Mouse (Mus musculus) forebrain, embryonic 15.5 days (tissue): ENCODE results near the gene Cdk5rap3. TPM values are rescaled to one million over a fixed set of nuclear protein-coding genes. Genes with fewer than 3 reads are reported as not detected.

ENCODE experiments used
- ATAC-seq: fragments of 200-750 bp; cut with Nextera tagmentation; replicated peaks from 2 replicates; pipeline ENCODE4 v1.8.0; 2017; ENCODE audit warnings: mild to moderate bottlenecking, moderate TSS enrichment, moderate library complexity
- H3K27ac ChIP-seq: fragments of 300-500 bp; sonication (generic); replicated peaks from 2 replicates; pipeline ENCODE4 v1.5.1; 2015; ENCODE audit warnings: mild to moderate bottlenecking, inconsistent platforms
- H3K27me3 ChIP-seq: fragments of 300-500 bp; sonication (generic); 2 replicates; pipeline ENCODE4 v1.6.1; 2015; ENCODE audit warnings: inconsistent platforms
- H3K36me3 ChIP-seq: fragments of 300-500 bp; sonication (generic); 2 replicates; pipeline ENCODE4 v1.6.1; 2015; ENCODE audit warnings: mild to moderate bottlenecking, inconsistent platforms
- H3K4me1 ChIP-seq: fragments of 300-500 bp; sonication (generic); 2 replicates; pipeline ENCODE4 v1.6.1; 2015; ENCODE audit warnings: inconsistent platforms
- H3K4me2 ChIP-seq: fragments of 300-500 bp; sonication (generic); replicated peaks from 2 replicates; pipeline ENCODE4 v1.6.1; 2015; ENCODE audit warnings: mild to moderate bottlenecking, inconsistent platforms
- H3K4me3 ChIP-seq: fragments of 300-500 bp; sonication (generic); 2 replicates; pipeline ENCODE4 v1.5.1; 2015; ENCODE audit warnings: mild to moderate bottlenecking, inconsistent platforms
- H3K9ac ChIP-seq: fragments of 300-500 bp; sonication (generic); replicated peaks from 2 replicates; pipeline ENCODE4 v1.6.1; 2015; ENCODE audit warnings: mild to moderate bottlenecking, inconsistent platforms
- H3K9me3 ChIP-seq: fragments of 300-500 bp; sonication (generic); 2 replicates; pipeline ENCODE4 v1.6.1; 2016; ENCODE audit warnings: inconsistent platforms
- WGBS: fragments of 180-500 bp; shearing (Covaris S2); methylation state at CpG from one replicate; pipeline ENCODE4 v1.1.7; 2015; ENCODE audit warnings: mixed read lengths; 5-methylcytosine and 5-hydroxymethylcytosine counted together
- polyA plus RNA-seq: library from polyadenylated mRNA; unstranded; fragments of >200 nt; fragmentation: Nextera tagmentation; extraction: Ambion mirVana; gene quantifications from 2 replicates; pipeline ENCODE4 v1.2.1, GENCODE M21; 2015

The Cdk5rap3 gene
- polyA plus RNA-seq, 1 experiment from 2014 or later: 109 TPM

GRCm38 (mm10) chr11:96929096-96929765 lies 12.9 kb upstream of the Cdk5rap3 start:
- Histone ChIP-seq H3K4me2 (no peak overlapping the region), H3K27me3 (peaks cover 11% of the 10 kb centered on the region), H3K4me1 (no peaks in the 10 kb centered on the region), H3K9ac (no peak overlapping the region), H3K36me3 (no peaks in the 10 kb centered on the region), H3K9me3 (no peaks in the 10 kb centered on the region), H3K4me3 (no peak overlapping the region), H3K27ac (no peak overlapping the region)
- ATAC-seq: no peak
- WGBS: 16% methylated on average over 13 of the region's 13 CpGs

DNA sequence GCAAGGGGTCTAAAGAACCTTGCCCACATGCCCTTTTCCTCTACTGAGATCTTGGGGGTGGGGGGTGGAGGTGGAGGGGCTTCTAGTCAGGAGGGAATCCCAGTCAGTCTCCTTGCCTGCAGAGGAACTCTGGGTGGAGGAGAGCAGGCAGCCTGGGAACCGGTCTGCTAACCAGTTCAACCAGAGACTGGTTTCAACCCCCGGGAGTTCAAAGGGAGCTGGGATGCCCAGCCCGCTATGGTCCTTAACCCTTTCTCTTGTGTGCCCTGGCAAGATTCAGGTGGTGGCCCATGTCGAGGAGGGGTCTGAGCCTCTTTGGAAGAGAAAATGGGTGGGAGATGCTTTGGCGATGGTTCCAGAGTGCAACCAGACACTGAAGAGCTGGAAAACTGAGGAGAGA lies 12.4 kb upstream of the Cdk5rap3 start:
- no peaks in the 10 kb centered on the region for H3K4me1 ChIP-seq
- WGBS: 13% methylated on average over 5 of the region's 5 CpGs
- H3K4me3 ChIP-seq: no peak overlapping the region
- peaks cover 11% of the 10 kb centered on the region for H3K27me3 ChIP-seq
- ATAC-seq: no peak
- H3K27ac ChIP-seq: no peak overlapping the region
- H3K36me3 ChIP-seq: no peaks in the 10 kb centered on the region
- no peak overlapping the region for H3K9ac ChIP-seq
- H3K9me3 ChIP-seq: no peaks in the 10 kb centered on the region
- H3K4me2 ChIP-seq: no peak overlapping the region

- whole genome bisulfite sequencing: 58% methylated on average over 2 of the region's 2 CpGs
- H3K27ac ChIP-seq: no peak within 1 kb of the TSS
- no peaks in the 10 kb centered on the region for H3K36me3 ChIP-seq
- no peaks in the 10 kb centered on the region for H3K4me1 ChIP-seq
- no peak within 1 kb of the TSS for H3K4me3 ChIP-seq
- H3K9me3 ChIP-seq: no peaks in the 10 kb centered on the region
- ATAC-seq: no peak
- H3K4me2 ChIP-seq: no peak within 1 kb of the TSS
- H3K9ac ChIP-seq: no peak within 1 kb of the TSS
- H3K27me3 ChIP-seq: peaks cover 11% of the 10 kb centered on the region
Observed at GRCm38 (mm10) chr11:96928088-96928487, 11.8 kb upstream of the Cdk5rap3 start, which contains the start of gene Prr15l. Prr15l (plus strand) TSS chr11:96928104.

GRCm38 (mm10) chr11:96926587-96926986 lies 10.3 kb upstream of the Cdk5rap3 start:
- WGBS: 86% methylated on average over 5 of the region's 5 CpGs
- Histone ChIP-seq H3K4me2 (no peak overlapping the region), H3K9ac (no peak overlapping the region), H3K4me1 (no peaks in the 10 kb centered on the region), H3K9me3 (no peaks in the 10 kb centered on the region), H3K36me3 (no peaks in the 10 kb centered on the region), H3K27me3 (peaks cover 11% of the 10 kb centered on the region), H3K27ac (no peak overlapping the region), H3K4me3 (no peak overlapping the region)
- no peak for ATAC-seq

- Histone ChIP-seq H3K4me2 (no peak overlapping the region), H3K4me1 (no peaks in the 10 kb centered on the region), H3K36me3 (no peaks in the 10 kb centered on the region), H3K27ac (no peak overlapping the region), H3K4me3 (no peak overlapping the region), H3K27me3 (peaks cover 11% of the 10 kb centered on the region), H3K9me3 (no peaks in the 10 kb centered on the region), H3K9ac (no peak overlapping the region)
- 88% methylated on average over 12 of the region's 12 CpGs for WGBS
- ATAC-seq: no peak
Observed at GRCm38 (mm10) chr11:96925469-96926148, 9.3 kb upstream of the Cdk5rap3 start.

- Histone ChIP-seq H3K9me3 (no peaks in the 10 kb centered on the region), H3K9ac (no peak overlapping the region), H3K27ac (no peak overlapping the region), H3K36me3 (no peaks in the 10 kb centered on the region), H3K27me3 (peaks cover 10% of the 10 kb centered on the region), H3K4me2 (no peak overlapping the region), H3K4me1 (no peaks in the 10 kb centered on the region), H3K4me3 (no peak overlapping the region)
- WGBS: 80% methylated on average over 11 of the region's 11 CpGs
- ATAC-seq: no peak
Observed at GRCm38 (mm10) chr11:96924861-96925260, 8.6 kb upstream of the Cdk5rap3 start.

DNA sequence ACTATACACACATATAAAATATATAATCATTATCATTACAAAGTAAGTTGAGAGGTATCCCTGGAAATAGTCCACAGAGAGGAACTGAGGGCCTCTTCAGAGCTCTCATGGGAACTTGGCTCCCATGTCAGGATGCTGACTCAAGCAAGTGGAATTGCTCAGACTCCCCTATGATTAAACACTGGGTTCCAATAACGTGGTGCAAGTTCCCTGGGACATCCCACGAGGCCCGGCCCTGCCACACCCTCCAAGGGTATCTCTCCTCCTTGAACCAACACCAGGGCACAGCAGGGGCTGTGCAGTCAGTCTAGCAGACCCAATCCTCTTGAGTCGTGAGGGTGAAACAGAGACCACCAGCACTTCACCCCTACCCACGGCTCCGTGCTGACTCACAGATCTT lies 2.7 kb upstream of the Cdk5rap3 start:
- no peaks in the 10 kb centered on the region for H3K9me3 ChIP-seq
- no peak overlapping the region for H3K27ac ChIP-seq
- no peak overlapping the region for H3K4me3 ChIP-seq
- no peaks in the 10 kb centered on the region for H3K36me3 ChIP-seq
- no peak for ATAC-seq
- H3K27me3 ChIP-seq: no peaks in the 10 kb centered on the region
- H3K9ac ChIP-seq: no peak overlapping the region
- H3K4me2 ChIP-seq: no peak overlapping the region
- WGBS: 70% methylated on average over 6 of the region's 6 CpGs
- peaks cover 16% of the 10 kb centered on the region for H3K4me1 ChIP-seq

DNA sequence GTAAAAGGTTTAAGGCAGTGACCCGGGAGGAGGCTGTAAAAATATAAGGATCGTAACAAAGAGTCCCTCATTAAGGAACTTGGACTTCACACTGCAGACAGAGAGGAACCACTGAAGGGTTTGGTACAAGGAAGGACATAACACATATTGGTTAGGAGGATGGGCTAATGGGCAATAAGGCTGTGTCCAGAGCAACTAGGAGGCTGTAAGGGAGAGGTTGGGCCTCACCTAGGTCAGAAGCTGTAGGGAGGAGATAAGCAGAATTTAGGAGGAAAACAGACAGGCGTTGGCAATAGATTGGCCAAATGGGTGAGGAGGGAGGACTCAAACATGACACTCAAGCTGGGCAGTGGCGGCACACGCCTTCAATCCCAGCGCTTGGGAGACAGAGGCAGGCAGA lies 1.1 kb upstream of the Cdk5rap3 start:
- no peak overlapping the region for H3K9ac ChIP-seq
- no peak overlapping the region for H3K27ac ChIP-seq
- H3K4me1 ChIP-seq: peaks cover 16% of the 10 kb centered on the region
- no peaks in the 10 kb centered on the region for H3K36me3 ChIP-seq
- H3K27me3 ChIP-seq: no peaks in the 10 kb centered on the region
- WGBS: 90% methylated on average over 6 of the region's 6 CpGs
- no peak overlapping the region for H3K4me2 ChIP-seq
- no peaks in the 10 kb centered on the region for H3K9me3 ChIP-seq
- ATAC-seq: no peak
- H3K4me3 ChIP-seq: no peak overlapping the region

GRCm38 (mm10) chr11:96916885-96917396 lies 645 bp upstream of the Cdk5rap3 start:
- no peaks in the 10 kb centered on the region for H3K27me3 ChIP-seq
- 32% methylated on average over 13 of the region's 13 CpGs for WGBS
- ATAC-seq: peak; percentile 11; the same call in 1 of the 2 replicates
- H3K4me2 ChIP-seq: peak overlapping the region; percentile 43
- H3K9me3 ChIP-seq: no peaks in the 10 kb centered on the region
- peaks cover 16% of the 10 kb centered on the region for H3K4me1 ChIP-seq
- H3K9ac ChIP-seq: peak overlapping the region; percentile 35; the same call in 1 of the 2 replicates
- peaks cover 3% of the 10 kb centered on the region; the same call in 1 of the 2 replicates for H3K36me3 ChIP-seq
- H3K27ac ChIP-seq: no peak overlapping the region
- peak overlapping the region; percentile 85 for H3K4me3 ChIP-seq

DNA sequence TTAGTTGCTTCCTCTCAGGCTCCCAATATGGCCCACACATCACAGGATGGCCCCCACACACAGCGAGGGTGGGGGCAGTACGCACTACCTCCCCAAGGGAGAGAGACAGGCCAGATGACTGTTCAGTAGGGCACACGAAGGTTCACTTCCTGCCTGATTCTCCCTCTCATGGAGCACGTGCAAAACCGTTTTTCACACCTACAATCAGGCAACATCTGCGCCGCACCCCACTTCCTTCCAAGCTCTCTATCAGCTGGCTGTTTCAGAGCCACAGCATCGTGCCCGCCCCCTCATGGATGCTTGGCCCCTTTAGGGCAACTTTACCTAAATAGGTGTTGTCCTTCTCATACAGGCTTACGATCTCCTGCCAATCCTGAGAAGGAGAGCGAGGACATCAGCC lies 3.6 kb downstream of the Cdk5rap3 start:
- WGBS: 86% methylated on average over 11 of the region's 11 CpGs
- Histone ChIP-seq H3K4me1 (peaks cover 16% of the 10 kb centered on the region), H3K27ac (no peak overlapping the region), H3K4me3 (no peak overlapping the region), H3K9me3 (no peaks in the 10 kb centered on the region), H3K27me3 (no peaks in the 10 kb centered on the region), H3K36me3 (peaks cover 26% of the 10 kb centered on the region), H3K4me2 (no peak overlapping the region), H3K9ac (no peak overlapping the region)
- ATAC-seq: no peak

DNA sequence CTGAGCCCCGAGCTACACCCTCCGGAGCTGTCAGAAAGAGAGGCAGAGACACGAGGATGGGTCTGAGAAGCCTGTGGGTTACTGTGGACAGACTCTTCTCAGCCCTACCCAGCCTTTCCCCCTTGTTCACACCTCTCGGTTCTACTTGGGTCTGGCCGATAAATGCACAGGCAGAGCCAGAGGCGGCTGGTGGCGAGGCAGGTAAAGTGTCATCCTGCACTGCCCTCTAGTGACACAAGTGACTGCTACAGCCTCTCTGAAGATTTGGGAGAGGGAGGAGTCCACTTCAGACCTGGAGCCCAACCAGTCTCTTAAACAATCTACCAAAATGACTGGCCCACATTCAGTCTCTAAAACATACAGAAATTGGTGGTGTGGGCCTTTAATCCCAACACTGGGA lies 6.3 kb downstream of the Cdk5rap3 start:
- no peaks in the 10 kb centered on the region for H3K9me3 ChIP-seq
- no peak overlapping the region for H3K4me3 ChIP-seq
- H3K27ac ChIP-seq: no peak overlapping the region
- peak; percentile 80 for ATAC-seq
- H3K36me3 ChIP-seq: peaks cover 27% of the 10 kb centered on the region
- H3K4me2 ChIP-seq: no peak overlapping the region
- no peaks in the 10 kb centered on the region for H3K27me3 ChIP-seq
- WGBS: 18% methylated on average over 7 of the region's 7 CpGs
- H3K9ac ChIP-seq: no peak overlapping the region
- H3K4me1 ChIP-seq: peaks cover 19% of the 10 kb centered on the region

- Histone ChIP-seq H3K4me1 (peaks cover 19% of the 10 kb centered on the region), H3K4me2 (no peak overlapping the region), H3K4me3 (no peak overlapping the region), H3K9me3 (no peaks in the 10 kb centered on the region), H3K36me3 (peaks cover 27% of the 10 kb centered on the region), H3K9ac (no peak overlapping the region), H3K27me3 (no peaks in the 10 kb centered on the region), H3K27ac (no peak overlapping the region)
- ATAC-seq: no peak
- 93% methylated on average over 12 of the region's 12 CpGs for WGBS
Observed at GRCm38 (mm10) chr11:96908594-96908993, 7.7 kb downstream of the Cdk5rap3 start.
